Mouse (Mus musculus): Measurements from ENCODE around the gene Card9. TPM values are rescaled to one million over a fixed set of nuclear protein-coding genes. Genes with fewer than 3 reads are reported as not detected.

Card9 gene
- polyA plus RNA-seq, 1 experiment from 2014 or later, result 0.60 TPM

DNA sequence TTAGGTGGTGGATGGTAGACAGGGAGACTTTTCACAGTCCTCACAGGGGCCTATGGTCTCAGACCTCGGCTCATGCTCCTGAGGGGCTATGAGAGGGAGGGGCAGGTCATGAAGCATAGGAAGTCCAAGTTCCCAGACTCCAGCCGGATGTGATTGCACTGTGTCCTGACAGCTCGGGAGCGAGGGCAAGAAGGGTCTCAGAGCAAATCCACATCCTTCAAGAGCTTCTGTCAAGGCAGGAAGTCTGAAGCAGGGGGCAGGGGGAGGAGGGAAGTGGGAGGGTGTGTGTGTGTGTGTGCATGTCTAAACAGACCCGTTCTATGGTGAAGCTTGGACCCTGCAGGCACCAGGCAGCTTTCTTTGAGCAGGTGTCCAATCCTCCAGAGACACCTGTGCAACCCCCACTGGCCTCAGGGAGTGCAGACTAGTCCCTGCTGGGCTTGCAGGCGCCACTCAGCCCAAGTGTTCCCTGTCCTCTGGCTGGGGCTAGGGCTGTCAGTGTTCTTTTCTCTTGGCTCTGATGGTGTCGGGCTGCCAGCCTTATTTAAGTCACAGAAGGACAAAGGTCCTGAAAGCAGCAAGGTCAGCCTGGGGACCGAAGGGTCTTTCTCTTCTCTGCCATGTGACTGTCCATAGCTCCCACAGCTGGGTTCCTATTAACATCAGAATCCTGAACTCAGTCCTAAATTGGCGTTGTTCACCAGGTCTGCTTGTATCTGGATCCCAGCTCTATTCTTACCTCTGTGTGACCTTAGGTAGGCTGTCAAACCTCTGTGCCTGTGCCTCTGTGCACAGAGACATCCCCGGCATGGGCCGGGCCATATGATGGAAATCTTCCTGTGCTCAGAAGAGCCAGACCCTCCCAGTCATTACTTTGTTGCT is 17.9 kb downstream of the Card9 start:
- peak overlapping the region; percentile 96 for H3K27ac ChIP-seq
- H3K4me1 ChIP-seq (replicated peaks), result peaks cover 53% of the 10 kb centered on the region
- no peaks in the 10 kb centered on the region for H3K9me3 ChIP-seq (replicated peaks)
- H3K4me3 ChIP-seq, result no peak overlapping the region
- peaks cover 35% of the 10 kb centered on the region for H3K36me3 ChIP-seq
- no peaks in the 10 kb centered on the region for H3K27me3 ChIP-seq
- H3K9ac ChIP-seq, result peak overlapping the region; percentile 26; the same call in 1 of the 2 replicates
- H3K4me2 ChIP-seq, result peak overlapping the region; percentile 55
- no peak; the same call in 1 of the 2 replicates for ATAC-seq (replicated peaks; ENCODE audit: insufficient number of reproducible peaks, insufficient read depth, low FRiP score, low read depth)
- WGBS, result 52% methylated on average over 11 of the region's 11 CpGs

GRCm38 (mm10) chr2:26342044-26342443 is 18.7 kb downstream of the Card9 start:
- Histone ChIP-seq H3K4me2 (peak overlapping the region; percentile 55), H3K36me3 (peaks cover 30% of the 10 kb centered on the region), H3K27me3 (no peaks in the 10 kb centered on the region), H3K9ac (0 out of 2 replicates have a peak overlapping the region, but pooled peaks have one; percentile 32), H3K4me3 (peak overlapping the region; percentile 10; the same call in 1 of the 2 replicates), H3K9me3 (replicated peaks) (no peaks in the 10 kb centered on the region), H3K27ac (peak overlapping the region; percentile 96), H3K4me1 (replicated peaks) (peaks cover 52% of the 10 kb centered on the region)
- WGBS, result 20% methylated on average over 10 of the region's 10 CpGs
- ATAC-seq (replicated peaks; ENCODE audit: insufficient number of reproducible peaks, insufficient read depth, low FRiP score, low read depth), result peak; percentile 66

- Histone ChIP-seq H3K9me3 (replicated peaks) (no peaks in the 10 kb centered on the region), H3K36me3 (peaks cover 25% of the 10 kb centered on the region), H3K27me3 (no peaks in the 10 kb centered on the region), H3K4me3 (peak overlapping the region; percentile 35; the same call in 1 of the 2 replicates), H3K27ac (peak overlapping the region; percentile 96), H3K9ac (peak overlapping the region; percentile 32), H3K4me2 (peak overlapping the region; percentile 55), H3K4me1 (replicated peaks) (peaks cover 52% of the 10 kb centered on the region)
- ATAC-seq (replicated peaks; ENCODE audit: insufficient number of reproducible peaks, insufficient read depth, low FRiP score, low read depth), result peak; percentile 37
- 26% methylated on average over 2 of the region's 2 CpGs for WGBS
Measured at GRCm38 (mm10) chr2:26341510-26341981, 19.2 kb downstream of the Card9 start.

- H3K4me2 ChIP-seq, result peak overlapping the region; percentile 55
- no peaks in the 10 kb centered on the region for H3K27me3 ChIP-seq
- H3K9ac ChIP-seq, result peak overlapping the region; percentile 32; the same call in 1 of the 2 replicates
- H3K4me1 ChIP-seq (replicated peaks), result peaks cover 52% of the 10 kb centered on the region
- no peaks in the 10 kb centered on the region for H3K9me3 ChIP-seq (replicated peaks)
- peak; percentile 51 for ATAC-seq (replicated peaks; ENCODE audit: insufficient number of reproducible peaks, insufficient read depth, low FRiP score, low read depth)
- peak overlapping the region; percentile 96 for H3K27ac ChIP-seq
- WGBS, result 50% methylated on average over 5 of the region's 5 CpGs
- peak overlapping the region; percentile 35 for H3K4me3 ChIP-seq
- H3K36me3 ChIP-seq, result 0 out of 2 replicates have a peak, but pooled peaks cover 1% of the 10 kb centered on the region
Measured at GRCm38 (mm10) chr2:26339204-26339551, 21.5 kb downstream of the Card9 start.

DNA sequence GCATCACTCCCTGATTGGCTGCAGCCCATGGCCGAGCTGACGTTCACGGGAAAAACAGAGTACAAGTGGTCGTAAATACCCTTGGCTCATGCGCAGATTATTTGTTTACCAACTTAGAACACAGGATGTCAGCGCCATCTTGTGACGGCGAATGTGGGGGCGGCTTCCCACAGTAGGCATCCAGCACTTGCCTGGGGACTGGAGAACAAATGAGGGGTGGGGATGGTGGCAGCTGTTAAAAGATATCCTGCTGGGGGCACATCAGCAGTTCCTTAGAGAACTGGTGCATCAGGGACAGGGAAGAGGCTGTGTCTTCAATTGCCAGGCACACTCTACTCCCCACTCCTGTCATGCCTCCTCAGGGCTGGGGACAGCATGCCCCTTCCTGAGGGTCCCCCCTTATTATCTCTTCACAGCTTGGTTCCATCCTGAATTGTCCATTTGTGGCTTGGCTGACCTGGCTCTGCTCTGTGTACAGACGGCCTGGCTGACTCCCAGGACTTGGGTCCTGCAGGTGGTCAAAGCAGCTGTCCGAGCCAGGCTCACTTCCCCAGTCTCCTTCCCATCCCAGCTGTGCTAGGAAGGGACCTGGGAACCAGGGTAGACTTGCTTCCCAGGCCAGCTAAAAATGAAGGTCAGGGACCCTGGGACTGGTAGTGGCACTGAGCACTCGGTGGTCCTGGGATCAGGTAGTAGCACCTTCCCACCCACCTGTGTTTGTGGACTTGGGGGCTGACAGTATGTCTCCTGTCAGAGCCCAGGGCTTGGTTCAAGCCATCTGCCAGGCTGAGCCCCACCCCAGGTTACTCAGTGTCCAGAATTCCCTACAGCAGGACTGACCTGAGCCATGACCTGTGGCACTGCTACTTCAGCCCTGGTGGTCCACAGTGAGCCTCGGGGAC is 22.2 kb downstream of the Card9 start:
- Histone ChIP-seq H3K27me3 (no peaks in the 10 kb centered on the region), H3K9me3 (replicated peaks) (no peaks in the 10 kb centered on the region), H3K4me1 (replicated peaks) (peaks cover 52% of the 10 kb centered on the region), H3K4me2 (peak overlapping the region; percentile 55), H3K27ac (peak overlapping the region; percentile 96), H3K9ac (no peak overlapping the region), H3K4me3 (0 out of 2 replicates have a peak overlapping the region, but pooled peaks have one; percentile 35), H3K36me3 (no peaks in the 10 kb centered on the region)
- no peak for ATAC-seq (replicated peaks; ENCODE audit: insufficient number of reproducible peaks, insufficient read depth, low FRiP score, low read depth)
- WGBS, result 82% methylated on average over 9 of the region's 13 CpGs

DNA sequence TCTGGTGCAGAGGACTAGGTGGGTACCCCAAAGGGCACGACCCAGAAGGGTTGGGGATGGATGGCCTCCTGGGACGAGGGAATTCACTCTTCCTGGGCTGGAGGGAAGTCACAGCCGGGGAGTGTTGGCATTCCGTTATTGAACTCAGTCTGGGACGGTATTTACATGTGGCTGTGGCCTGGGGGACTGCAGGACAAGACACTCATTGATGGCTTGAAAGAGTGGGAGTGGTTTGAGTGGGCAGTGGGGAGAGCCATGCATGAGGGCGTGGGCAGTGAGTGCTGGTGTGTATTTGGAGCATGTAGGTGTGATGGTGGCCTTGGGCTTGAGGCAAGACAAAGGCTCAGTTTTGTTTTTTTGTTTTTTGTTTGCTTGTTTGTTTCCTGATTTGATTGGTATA is 30.0 kb downstream of the Card9 start:
- Histone ChIP-seq H3K36me3 (peaks cover 26% of the 10 kb centered on the region), H3K4me3 (no peak overlapping the region), H3K27ac (0 out of 2 replicates have a peak overlapping the region, but pooled peaks have one; percentile 76), H3K9ac (0 out of 2 replicates have a peak overlapping the region, but pooled peaks have one; percentile 29), H3K9me3 (replicated peaks) (no peaks in the 10 kb centered on the region), H3K27me3 (no peaks in the 10 kb centered on the region), H3K4me2 (no peak overlapping the region), H3K4me1 (replicated peaks) (peaks cover 20% of the 10 kb centered on the region)
- WGBS, result 75% methylated on average over 6 of the region's 6 CpGs
- ATAC-seq (replicated peaks; ENCODE audit: insufficient number of reproducible peaks, insufficient read depth, low FRiP score, low read depth), result no peak

DNA sequence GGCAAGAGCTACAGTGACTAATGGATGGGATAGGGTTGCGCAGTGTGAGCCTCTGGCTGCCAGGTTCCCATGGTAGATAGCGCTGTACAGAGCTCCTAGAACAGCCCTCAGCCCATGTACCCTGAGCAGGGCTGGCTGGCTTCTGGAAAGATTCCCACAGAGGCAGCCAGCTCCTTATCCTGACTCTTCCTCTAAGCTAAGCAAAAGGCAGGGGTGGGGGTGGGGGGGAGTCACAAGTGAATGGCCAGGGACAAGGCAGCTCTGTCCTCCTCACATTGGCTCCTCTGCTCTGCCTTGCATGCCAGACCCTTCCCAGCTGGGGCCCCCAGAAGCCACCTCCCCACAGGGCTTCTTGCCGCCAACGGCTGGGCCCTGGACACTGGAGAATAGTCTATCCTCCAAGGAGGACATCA is 30.7 kb downstream of the Card9 start:
- 87% methylated on average over 4 of the region's 4 CpGs for WGBS
- Histone ChIP-seq H3K4me2 (no peak overlapping the region), H3K36me3 (peaks cover 31% of the 10 kb centered on the region), H3K4me1 (replicated peaks) (peaks cover 26% of the 10 kb centered on the region), H3K9ac (0 out of 2 replicates have a peak overlapping the region, but pooled peaks have one; percentile 29), H3K27ac (peak overlapping the region; percentile 76), H3K27me3 (no peaks in the 10 kb centered on the region), H3K9me3 (replicated peaks) (no peaks in the 10 kb centered on the region), H3K4me3 (no peak overlapping the region)
- peak; percentile 57 for ATAC-seq (replicated peaks; ENCODE audit: insufficient number of reproducible peaks, insufficient read depth, low FRiP score, low read depth)

DNA sequence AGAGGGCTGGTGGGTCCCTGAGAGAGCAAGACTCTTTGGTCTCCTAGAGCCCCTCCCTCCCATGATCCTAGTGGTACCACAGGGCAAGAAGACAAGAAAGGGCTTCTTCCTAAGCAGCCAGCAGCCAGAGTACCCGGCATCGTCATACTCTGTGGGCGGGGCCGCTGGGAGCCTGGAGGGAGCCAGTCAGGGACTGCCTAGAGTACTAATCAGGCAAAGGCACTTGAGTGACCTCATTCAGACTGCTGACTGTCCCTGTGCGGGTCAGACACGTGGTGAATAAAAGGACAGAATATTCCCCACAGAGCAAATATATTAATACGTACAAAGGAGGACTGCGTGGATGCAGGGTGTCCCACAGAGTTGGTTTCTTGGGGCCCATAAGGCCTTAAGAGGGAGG is 31.3 kb downstream of the Card9 start:
- H3K36me3 ChIP-seq, result peaks cover 35% of the 10 kb centered on the region
- 40% methylated on average over 8 of the region's 8 CpGs for WGBS
- no peaks in the 10 kb centered on the region for H3K9me3 ChIP-seq (replicated peaks)
- H3K4me1 ChIP-seq (replicated peaks), result peaks cover 33% of the 10 kb centered on the region
- peak overlapping the region; percentile 76 for H3K27ac ChIP-seq
- H3K4me2 ChIP-seq, result no peak overlapping the region
- no peaks in the 10 kb centered on the region for H3K27me3 ChIP-seq
- peak; percentile 78 for ATAC-seq (replicated peaks; ENCODE audit: insufficient number of reproducible peaks, insufficient read depth, low FRiP score, low read depth)
- H3K4me3 ChIP-seq, result no peak overlapping the region
- no peak overlapping the region for H3K9ac ChIP-seq

- H3K9me3 ChIP-seq (replicated peaks), result no peaks in the 10 kb centered on the region
- H3K4me2 ChIP-seq, result no peak overlapping the region
- H3K9ac ChIP-seq, result no peak overlapping the region
- H3K27ac ChIP-seq, result no peak overlapping the region
- H3K27me3 ChIP-seq, result no peaks in the 10 kb centered on the region
- peaks cover 48% of the 10 kb centered on the region for H3K4me1 ChIP-seq (replicated peaks)
- no peak for ATAC-seq (replicated peaks; ENCODE audit: insufficient number of reproducible peaks, insufficient read depth, low FRiP score, low read depth)
- no peak overlapping the region for H3K4me3 ChIP-seq
- 88% methylated on average over 4 of the region's 4 CpGs for WGBS
- peaks cover 44% of the 10 kb centered on the region for H3K36me3 ChIP-seq
Measured at GRCm38 (mm10) chr2:26327852-26328251, 32.9 kb downstream of the Card9 start.

GRCm38 (mm10) chr2:26325386-26326181 is 35.1 kb downstream of the Card9 start:
- peak overlapping the region; percentile 59 for H3K27ac ChIP-seq
- peak overlapping the region; percentile 26; the same call in 1 of the 2 replicates for H3K9ac ChIP-seq
- WGBS, result 61% methylated on average over 15 of the region's 15 CpGs

More at GRCm38 (mm10) chr2:26325386-26326181, 35.1 kb downstream of the Card9 start:
- Histone ChIP-seq H3K36me3 (peaks cover 38% of the 10 kb centered on the region), H3K27me3 (no peaks in the 10 kb centered on the region), H3K4me1 (replicated peaks) (peaks cover 63% of the 10 kb centered on the region), H3K4me3 (no peak overlapping the region), H3K9me3 (replicated peaks) (no peaks in the 10 kb centered on the region), H3K4me2 (no peak overlapping the region)
- peak; percentile 64; the same call in 1 of the 2 replicates for ATAC-seq (replicated peaks; ENCODE audit: insufficient number of reproducible peaks, insufficient read depth, low FRiP score, low read depth)
